Mouse (Mus musculus) megakaryocyte progenitor cell, adult 5-6 weeks (primary cell): ENCODE data around the gene Hoxb3. TPM values are rescaled to one million over a fixed set of nuclear protein-coding genes. Genes with fewer than 3 reads are reported as not detected.

ENCODE experiments used
- ATAC-seq: replicated peaks from 2 replicates; pipeline ENCODE4 v1.8.0; 2016; ENCODE audit warnings: mild to moderate bottlenecking, moderate TSS enrichment, inconsistent platforms; ENCODE audit not compliant: poor library complexity
- total RNA-seq, 2 experiments: library from RNA; stranded (forward) in 1 of 2; stranded (reverse) in 1 of 2; fragments of 157-497, 149-512 nt in 1 of 2; fragments of 200-1000 nt in 1 of 2; gene quantifications; 2 replicates each; pipeline versions ENCODE4 v1.2.3 to v1.2.4; 2015 to 2017

Gene Hoxb3
- total RNA-seq, 2 experiments from 2014 or later: 0.83 to 1.2 TPM

- no peak for ATAC-seq
Measured at GRCm38 (mm10) chr11:96302381-96303150, 20.6 kb upstream of the Hoxb3 start.

GRCm38 (mm10) chr11:96303151-96304099, 19.7 kb upstream of the Hoxb3 start, which contains the start of gene Hoxb5:
Hoxb5 (plus strand) TSS chr11:96303336.
- ATAC-seq: peak; percentile 90

GRCm38 (mm10) chr11:96304381-96305195, 18.5 kb upstream of the Hoxb3 start:
- no peak for ATAC-seq

GRCm38 (mm10) chr11:96305505-96306182, 17.5 kb upstream of the Hoxb3 start:
- ATAC-seq: no peak

GRCm38 (mm10) chr11:96306183-96306907, 16.8 kb upstream of the Hoxb3 start:
- ATAC-seq: no peak

GRCm38 (mm10) chr11:96306908-96307269, 16.2 kb upstream of the Hoxb3 start:
- no peak for ATAC-seq

- no peak for ATAC-seq
Measured at GRCm38 (mm10) chr11:96308763-96309162, 14.4 kb upstream of the Hoxb3 start.

GRCm38 (mm10) chr11:96309288-96309687, 13.8 kb upstream of the Hoxb3 start:
- 0 out of 2 replicates have a peak, but pooled peaks have one; percentile 23 for ATAC-seq

- ATAC-seq: no peak
Measured at GRCm38 (mm10) chr11:96310183-96310938, 12.8 kb upstream of the Hoxb3 start.

GRCm38 (mm10) chr11:96311097-96311496, 12.0 kb upstream of the Hoxb3 start:
- ATAC-seq: peak; percentile 21; the same call in 1 of the 2 replicates

GRCm38 (mm10) chr11:96311520-96312417, 11.4 kb upstream of the Hoxb3 start:
- ATAC-seq: peak; percentile 86

- ATAC-seq: no peak
Measured at GRCm38 (mm10) chr11:96313134-96313533, 10.0 kb upstream of the Hoxb3 start.

- ATAC-seq: no peak
Measured at GRCm38 (mm10) chr11:96313806-96314428, 9.2 kb upstream of the Hoxb3 start.

- ATAC-seq: peak; percentile 18; the same call in 1 of the 2 replicates
Measured at GRCm38 (mm10) chr11:96314671-96315343, 8.3 kb upstream of the Hoxb3 start.

- ATAC-seq: no peak
Measured at GRCm38 (mm10) chr11:96315344-96315681, 7.8 kb upstream of the Hoxb3 start.

GRCm38 (mm10) chr11:96316696-96317607, 6.2 kb upstream of the Hoxb3 start:
- ATAC-seq: no peak
